Mouse (Mus musculus) hindbrain, embryonic 11.5 days (tissue): ENCODE data around the gene Hadh. TPM values are rescaled to one million over a fixed set of nuclear protein-coding genes. Genes with fewer than 3 reads are reported as not detected.

ENCODE experiments used
- ATAC-seq: fragments of 200-750 bp; cut with Nextera tagmentation; 2 replicates; pipeline ENCODE4 v1.8.0; 2017; ENCODE audit warnings: mild to moderate bottlenecking, moderate TSS enrichment, moderate library complexity; ENCODE audit not compliant: low FRiP score
- DNase-seq: peaks from one replicate; pipeline ENCODE4 v3.0.0-alpha.2; 2015; ENCODE audit warnings: low spot score
- H3K27ac ChIP-seq: fragments of 300-500 bp; sonication (generic); 2 replicates; pipeline ENCODE4 v1.5.1; 2014; ENCODE audit warnings: mild to moderate bottlenecking, low read depth, low read length
- H3K27me3 ChIP-seq: fragments of 300-500 bp; sonication (generic); 2 replicates; pipeline ENCODE4 v1.6.1; 2014; ENCODE audit warnings: mild to moderate bottlenecking, low read length, moderate library complexity, mixed read lengths; ENCODE audit not compliant: control insufficient read depth, insufficient read depth
- H3K36me3 ChIP-seq: fragments of 300-500 bp; sonication (generic); 2 replicates; pipeline ENCODE4 v1.6.1; 2014; ENCODE audit warnings: mild to moderate bottlenecking, low read length, moderate library complexity, mixed read lengths; ENCODE audit not compliant: control insufficient read depth, insufficient read depth
- H3K4me1 ChIP-seq: fragments of 300-500 bp; sonication (generic); replicated peaks from 2 replicates; pipeline ENCODE4 v1.6.1; 2014; ENCODE audit warnings: low read length, mixed read lengths; ENCODE audit not compliant: control insufficient read depth, insufficient read depth
- H3K4me2 ChIP-seq: fragments of 300-500 bp; sonication (generic); replicated peaks from 2 replicates; pipeline ENCODE4 v1.6.1; 2014; ENCODE audit warnings: mild to moderate bottlenecking, low read depth, low read length
- H3K4me3 ChIP-seq: fragments of 300-500 bp; sonication (generic); 2 replicates; pipeline ENCODE4 v1.5.1; 2014; ENCODE audit warnings: low read depth, low read length
- H3K9ac ChIP-seq: fragments of 300-500 bp; sonication (generic); 2 replicates; pipeline ENCODE4 v1.6.1; 2014; ENCODE audit warnings: low read depth, low read length
- H3K9me3 ChIP-seq: fragments of 300-500 bp; sonication (generic); 2 replicates; pipeline ENCODE4 v1.6.1; 2016; ENCODE audit warnings: low read length; ENCODE audit not compliant: control insufficient read depth
- WGBS: fragments of 180-500 bp; shearing (Covaris S2); extraction: QIAGEN DNeasy Blood & Tissue Kit; methylation state at CpG from one replicate; pipeline ENCODE4 v1.1.7; 2014; 5-methylcytosine and 5-hydroxymethylcytosine counted together
- polyA plus RNA-seq: library from polyadenylated mRNA; unstranded; fragments of >200 nt; fragmentation: Nextera tagmentation; extraction: Ambion mirVana; gene quantifications from 2 replicates; pipeline ENCODE4 v1.2.1, GENCODE M21; 2014

The Hadh gene
- polyA plus RNA-seq, 1 experiment from 2014 or later = 60.4 TPM

DNA sequence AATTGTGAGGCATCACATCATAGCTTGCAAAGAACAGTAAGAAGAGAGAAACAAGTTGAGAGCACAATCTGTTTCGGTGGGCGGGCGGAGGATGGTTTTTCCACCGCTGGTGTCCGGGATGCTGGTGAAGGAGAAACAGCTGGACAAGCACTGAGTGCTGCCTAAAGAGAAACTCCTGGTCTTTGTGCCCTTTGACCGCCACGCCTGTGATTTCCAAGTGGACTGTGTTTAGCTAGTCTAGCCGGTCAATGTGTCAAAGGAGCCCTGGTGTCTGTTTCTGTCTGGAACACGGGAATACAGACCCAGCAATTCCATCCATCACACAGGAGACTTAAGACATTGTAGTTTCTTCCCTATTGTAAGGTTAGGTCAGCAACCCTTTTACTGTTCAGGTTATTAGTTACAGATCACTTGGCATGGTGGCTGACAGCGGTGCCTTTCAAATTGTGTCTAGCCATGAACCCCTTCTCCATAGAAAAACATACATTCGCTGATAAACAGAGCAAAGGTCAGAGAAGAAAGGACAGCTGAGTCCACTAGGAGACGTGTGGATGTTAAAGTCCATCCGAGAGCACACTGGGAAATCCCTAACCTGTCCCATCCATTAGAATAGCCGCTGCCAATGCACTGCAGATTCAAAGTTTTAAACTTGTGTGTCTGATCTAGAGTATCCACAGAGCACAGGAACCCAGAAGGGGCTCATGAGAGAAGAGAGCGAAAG is 8.0 kb downstream of the Hadh start:
- WGBS = 46% methylated on average over 15 of the region's 15 CpGs
- Histone ChIP-seq H3K36me3 (no peaks in the 10 kb centered on the region), H3K27ac (no peak overlapping the region), H3K4me1 (no peaks in the 10 kb centered on the region), H3K27me3 (no peaks in the 10 kb centered on the region), H3K9me3 (no peaks in the 10 kb centered on the region), H3K9ac (no peak overlapping the region), H3K4me3 (no peak overlapping the region), H3K4me2 (no peak overlapping the region)
- no peak for ATAC-seq
- DNase-seq = no peak

DNA sequence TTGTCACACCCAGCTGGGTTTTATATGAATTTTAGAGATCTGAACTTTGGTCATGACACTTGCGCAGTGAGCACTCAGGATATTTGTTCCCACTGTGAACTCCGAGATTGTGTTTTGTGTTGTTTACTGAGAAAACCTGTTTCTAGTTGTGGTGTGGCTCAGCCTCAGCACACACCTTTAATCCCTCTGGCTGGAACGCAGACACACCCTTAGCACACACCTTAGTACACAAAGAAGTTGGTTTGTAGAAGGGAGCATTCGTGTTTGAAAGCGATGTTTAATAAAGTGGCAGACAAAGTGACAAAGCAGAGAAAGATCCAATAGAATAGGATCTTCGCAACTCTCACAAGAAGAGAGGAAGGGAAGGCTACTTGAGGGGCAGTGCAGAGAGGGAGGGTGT is 11.5 kb downstream of the Hadh start:
- Histone ChIP-seq H3K27ac (no peak overlapping the region), H3K9me3 (no peaks in the 10 kb centered on the region), H3K4me3 (no peak overlapping the region), H3K27me3 (no peaks in the 10 kb centered on the region), H3K9ac (no peak overlapping the region), H3K4me1 (no peaks in the 10 kb centered on the region), H3K36me3 (no peaks in the 10 kb centered on the region), H3K4me2 (no peak overlapping the region)
- WGBS = 97% methylated on average over 6 of the region's 6 CpGs
- no peak for ATAC-seq
- DNase-seq = no peak

DNA sequence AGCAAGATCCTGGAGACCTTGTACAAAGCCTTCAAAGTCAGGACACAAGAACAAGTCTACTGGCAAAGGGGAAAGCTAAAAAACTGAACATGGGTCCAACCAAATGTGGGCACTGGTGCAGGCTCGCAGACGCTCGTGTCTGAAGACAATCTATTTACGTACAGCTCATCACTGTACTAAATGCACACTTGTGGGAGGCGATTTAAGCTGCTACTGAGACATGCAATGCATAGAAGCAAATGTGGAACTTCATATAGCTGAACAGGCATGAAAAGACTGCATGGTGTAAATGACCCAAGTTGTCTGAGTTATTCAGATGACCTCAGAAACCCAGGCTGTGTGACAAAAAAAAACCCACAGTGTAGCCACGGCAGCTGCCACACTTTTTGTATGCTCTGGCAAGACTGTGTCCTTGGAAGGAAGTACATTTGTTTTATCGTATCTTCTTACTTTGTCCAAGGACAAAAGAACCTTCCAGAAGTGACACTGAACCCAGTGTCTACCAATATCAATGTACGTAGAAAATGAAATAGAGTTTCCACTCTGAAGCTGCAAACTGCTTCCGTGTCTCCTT is 12.4 kb downstream of the Hadh start:
- H3K27ac ChIP-seq = no peak overlapping the region
- no peak for DNase-seq
- ATAC-seq = no peak
- no peak overlapping the region for H3K9ac ChIP-seq
- no peaks in the 10 kb centered on the region for H3K4me1 ChIP-seq
- H3K4me3 ChIP-seq = no peak overlapping the region
- H3K27me3 ChIP-seq = no peaks in the 10 kb centered on the region
- no peaks in the 10 kb centered on the region for H3K36me3 ChIP-seq
- 94% methylated on average over 9 of the region's 9 CpGs for WGBS
- H3K9me3 ChIP-seq = no peaks in the 10 kb centered on the region
- no peak overlapping the region for H3K4me2 ChIP-seq

DNA sequence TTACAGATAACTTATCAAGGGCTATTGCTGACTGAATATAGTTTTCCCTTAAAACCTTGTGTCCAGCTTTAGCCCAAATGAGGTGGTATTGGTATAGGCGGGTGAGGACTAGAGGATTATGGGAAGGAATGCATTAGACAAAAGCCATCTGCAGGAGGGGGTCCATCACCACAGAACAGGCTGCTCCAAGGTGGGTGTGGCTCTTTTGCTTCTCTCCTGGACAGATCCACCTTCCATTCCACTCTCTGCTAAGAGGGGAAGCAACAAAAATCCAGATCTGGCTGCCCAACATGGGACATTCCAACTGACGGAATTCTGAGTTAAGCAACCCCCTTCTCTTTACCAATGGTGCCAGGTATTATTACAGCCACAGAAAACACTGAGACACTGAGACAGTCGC is 13.0 kb downstream of the Hadh start:
- no peaks in the 10 kb centered on the region for H3K9me3 ChIP-seq
- no peaks in the 10 kb centered on the region for H3K4me1 ChIP-seq
- ATAC-seq = no peak
- DNase-seq = no peak
- H3K36me3 ChIP-seq = no peaks in the 10 kb centered on the region
- H3K27me3 ChIP-seq = no peaks in the 10 kb centered on the region
- WGBS = 90% methylated on average over 3 of the region's 3 CpGs
- H3K4me2 ChIP-seq = no peak overlapping the region
- no peak overlapping the region for H3K4me3 ChIP-seq
- no peak overlapping the region for H3K9ac ChIP-seq
- H3K27ac ChIP-seq = no peak overlapping the region

DNA sequence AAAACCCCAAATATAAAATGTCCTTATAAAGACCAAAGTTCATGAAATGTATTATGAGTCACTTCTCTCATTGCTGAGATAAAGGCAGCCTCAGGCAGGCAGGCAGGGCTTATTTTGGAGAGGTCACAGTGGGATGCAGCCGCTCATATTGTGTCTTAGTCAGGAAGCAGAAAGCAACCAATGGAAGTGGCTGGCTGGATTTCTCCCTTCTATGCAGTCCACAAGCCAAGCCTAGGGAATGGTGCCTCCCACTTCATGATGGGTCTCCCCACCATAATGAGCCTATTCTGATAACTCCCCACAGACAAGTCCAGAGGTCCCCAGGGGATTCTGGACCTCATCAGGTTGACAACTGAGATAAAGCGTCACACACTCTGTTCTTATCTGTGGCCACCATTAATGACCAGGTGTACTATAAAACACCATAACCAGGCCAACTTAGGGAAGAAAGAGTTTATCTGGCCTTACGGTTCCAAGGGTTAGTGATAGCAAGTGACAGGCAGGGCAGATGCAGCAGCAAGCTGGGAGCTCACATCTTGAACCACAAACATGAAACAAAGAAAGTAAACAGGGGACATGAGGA is 16.4 kb downstream of the Hadh start:
- Histone ChIP-seq H3K4me1 (no peaks in the 10 kb centered on the region), H3K4me2 (no peak overlapping the region), H3K27ac (no peak overlapping the region), H3K36me3 (no peaks in the 10 kb centered on the region), H3K9ac (no peak overlapping the region), H3K4me3 (no peak overlapping the region), H3K27me3 (no peaks in the 10 kb centered on the region), H3K9me3 (no peaks in the 10 kb centered on the region)
- ATAC-seq (no peak), DNase-seq (no peak)
- 99% methylated on average over 3 of the region's 3 CpGs for WGBS

DNA sequence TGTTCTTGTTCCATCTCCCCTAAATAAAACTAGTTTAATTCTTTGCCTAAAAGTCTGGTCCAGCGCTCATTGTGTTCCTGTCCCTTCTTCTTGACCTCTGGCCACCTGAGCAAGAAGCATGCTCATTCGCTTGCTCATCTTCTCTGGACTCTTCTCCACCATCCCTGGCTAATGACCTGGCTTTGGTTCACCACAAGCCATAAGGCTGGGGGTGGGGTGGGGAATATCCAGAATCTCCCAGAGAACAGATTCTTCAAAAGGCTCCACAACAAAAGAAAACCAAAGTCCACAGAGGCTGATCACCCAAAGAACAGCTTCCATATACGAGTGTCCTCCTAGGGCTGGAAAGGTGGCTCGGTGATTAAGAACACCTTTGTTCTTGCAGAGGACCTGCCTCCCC is 16.9 kb downstream of the Hadh start:
- no peak overlapping the region for H3K27ac ChIP-seq
- ATAC-seq (no peak), DNase-seq (no peak)
- H3K27me3 ChIP-seq = no peaks in the 10 kb centered on the region
- H3K4me1 ChIP-seq = no peaks in the 10 kb centered on the region
- no peaks in the 10 kb centered on the region for H3K9me3 ChIP-seq
- WGBS = 93% methylated on average over 4 of the region's 4 CpGs
- no peak overlapping the region for H3K9ac ChIP-seq
- H3K4me3 ChIP-seq = no peak overlapping the region
- no peak overlapping the region for H3K4me2 ChIP-seq
- no peaks in the 10 kb centered on the region for H3K36me3 ChIP-seq

DNA sequence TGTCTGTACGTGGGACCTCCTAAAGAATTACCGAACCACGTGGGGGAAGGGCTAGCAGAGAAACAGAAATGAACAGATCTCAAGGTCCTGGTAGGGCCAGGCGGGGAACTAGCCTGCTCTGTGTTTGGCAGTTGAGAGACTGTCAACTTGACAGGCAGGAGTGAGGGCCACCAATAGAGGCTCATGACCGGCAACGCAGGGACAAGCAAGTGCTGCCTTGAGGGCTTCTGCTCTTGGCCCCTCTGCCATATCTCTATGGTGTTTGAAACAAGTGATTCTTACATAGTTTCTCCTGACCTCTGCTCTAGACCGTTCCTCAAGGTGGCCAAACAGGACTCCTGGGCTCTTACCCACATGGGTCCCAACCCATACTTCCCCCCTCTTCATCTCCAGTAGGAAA is 20.3 kb downstream of the Hadh start:
- Histone ChIP-seq H3K4me3 (no peak overlapping the region), H3K27ac (no peak overlapping the region), H3K4me2 (no peak overlapping the region), H3K4me1 (no peaks in the 10 kb centered on the region), H3K9ac (no peak overlapping the region), H3K36me3 (no peaks in the 10 kb centered on the region), H3K27me3 (no peaks in the 10 kb centered on the region), H3K9me3 (no peaks in the 10 kb centered on the region)
- ATAC-seq (no peak), DNase-seq (no peak)
- 93% methylated on average over 7 of the region's 7 CpGs for WGBS

DNA sequence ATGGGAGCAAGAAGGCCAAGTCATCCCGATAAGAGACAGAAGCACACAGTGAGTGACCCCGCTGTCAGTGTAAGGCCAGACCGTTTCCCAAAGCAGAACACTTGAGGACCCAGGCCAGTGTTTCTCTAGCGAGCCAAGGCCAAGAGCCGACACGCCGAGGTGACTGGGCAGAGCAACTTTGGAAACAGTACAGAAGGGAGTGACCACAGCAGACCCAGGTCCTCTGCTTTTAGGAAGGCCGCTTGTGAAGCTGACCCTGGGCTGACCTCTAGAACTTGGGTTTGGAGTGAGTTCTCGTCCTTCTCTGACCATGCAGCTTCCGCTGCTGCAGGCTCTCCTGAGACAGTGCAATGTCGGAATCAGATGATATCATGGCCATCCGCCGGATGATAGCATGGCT is 20.9 kb downstream of the Hadh start:
- Histone ChIP-seq H3K27me3 (no peaks in the 10 kb centered on the region), H3K27ac (no peak overlapping the region), H3K36me3 (no peaks in the 10 kb centered on the region), H3K4me1 (no peaks in the 10 kb centered on the region), H3K4me2 (no peak overlapping the region), H3K4me3 (no peak overlapping the region), H3K9ac (no peak overlapping the region), H3K9me3 (no peaks in the 10 kb centered on the region)
- WGBS = 90% methylated on average over 13 of the region's 13 CpGs
- DNase-seq (no peak), ATAC-seq (no peak)

DNA sequence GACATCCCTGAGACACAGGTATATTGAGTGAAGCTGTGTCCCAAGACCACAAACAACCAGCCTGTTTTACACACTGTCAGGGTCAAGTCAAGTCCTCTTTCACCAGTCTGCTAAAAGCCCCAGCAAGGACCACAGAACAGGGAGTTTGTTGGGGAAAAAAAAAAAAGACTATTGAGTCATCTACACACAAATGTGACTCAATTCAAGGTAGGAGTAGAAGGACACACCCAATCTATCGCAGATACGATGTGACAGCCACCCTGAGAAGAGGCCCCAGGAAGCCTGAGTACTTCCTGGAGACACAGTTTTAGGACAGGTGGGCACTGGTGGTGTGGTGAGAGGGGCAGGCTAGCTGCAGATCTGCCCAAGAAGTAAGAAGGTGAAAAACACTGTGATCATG is 21.6 kb downstream of the Hadh start:
- no peak overlapping the region for H3K9ac ChIP-seq
- no peaks in the 10 kb centered on the region for H3K27me3 ChIP-seq
- H3K4me2 ChIP-seq = no peak overlapping the region
- H3K9me3 ChIP-seq = no peaks in the 10 kb centered on the region
- no peaks in the 10 kb centered on the region for H3K36me3 ChIP-seq
- no peaks in the 10 kb centered on the region for H3K4me1 ChIP-seq
- H3K27ac ChIP-seq = no peak overlapping the region
- ATAC-seq (no peak), DNase-seq (no peak)
- H3K4me3 ChIP-seq = no peak overlapping the region
- 93% methylated on average over 2 of the region's 2 CpGs for WGBS
